Mouse (Mus musculus): ENCODE results near the gene Ccdc97.
"Not testable (repeated sequence)": the region's sequence is repeated elsewhere in the genome, so short reads cannot be mapped to it uniquely, and the experiment has no call there.

Gene Ccdc97

GRCm38 (mm10) chr7:25721776-25722175 lies 2.9 kb upstream of the Ccdc97 start:
- DNase-seq (ENCODE audit: extremely low read depth, insufficient read length, low spot score), result not testable (repeated sequence)

DNA sequence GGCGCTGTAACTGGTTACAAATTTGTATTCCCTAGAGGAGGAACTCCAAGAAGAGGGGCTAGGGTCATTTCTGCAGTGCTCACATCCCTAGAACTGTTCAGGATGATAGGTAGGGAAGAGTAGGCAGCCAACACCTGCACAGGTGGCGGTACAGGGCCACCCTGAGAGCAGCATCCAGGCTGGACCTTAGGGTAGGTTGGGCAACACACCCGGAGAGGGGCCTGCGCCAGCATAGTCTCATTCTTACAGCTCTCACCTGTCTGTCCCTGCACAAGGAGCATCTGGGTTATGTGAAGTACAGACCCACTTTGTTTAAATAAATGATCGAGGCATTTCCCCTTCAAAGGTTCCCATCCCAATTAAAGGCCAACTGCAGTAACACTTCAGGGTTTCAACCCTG lies 1.9 kb upstream of the Ccdc97 start:
- no peak for DNase-seq (ENCODE audit: extremely low read depth, insufficient read length, low spot score)

DNA sequence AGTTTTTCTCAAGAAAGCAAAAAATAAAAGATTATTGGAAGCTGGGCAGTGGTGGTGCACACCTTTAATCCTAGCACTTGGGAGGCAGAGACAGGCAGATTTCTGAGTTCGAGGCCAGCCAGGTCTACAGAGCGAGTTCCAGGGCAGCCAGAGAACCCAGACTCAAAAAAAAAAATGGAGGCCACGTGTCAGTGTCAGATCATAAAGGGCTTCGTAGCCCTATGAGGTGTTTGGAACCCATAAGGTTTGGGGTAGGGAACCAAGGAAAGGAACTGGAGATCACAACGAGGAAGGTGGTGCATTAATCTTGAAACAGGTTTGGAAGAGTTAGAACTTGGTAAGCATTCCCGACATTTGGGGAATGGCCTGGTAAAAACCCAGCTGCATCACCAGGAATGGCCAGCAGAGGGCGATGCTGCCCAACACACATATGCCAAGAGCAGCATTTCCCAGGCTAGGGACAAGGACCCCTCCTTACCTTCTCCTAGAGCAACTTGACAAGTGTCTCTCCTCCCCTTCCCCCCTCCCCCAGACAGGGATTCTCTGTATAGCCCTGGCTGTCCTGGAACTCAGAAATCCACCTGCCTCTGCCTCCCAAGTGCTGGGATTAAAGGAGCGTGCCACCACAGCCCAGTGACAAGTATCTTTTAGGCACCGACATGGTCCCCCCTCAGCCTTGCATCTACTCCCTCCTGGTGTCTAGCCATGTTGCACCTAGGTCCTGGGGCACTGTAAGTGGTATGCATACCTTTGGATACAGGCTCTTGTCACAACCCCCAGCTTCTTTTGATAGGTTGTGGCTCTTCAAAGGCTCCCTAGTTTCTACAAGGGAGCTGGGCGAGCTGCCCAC lies 1.1 kb upstream of the Ccdc97 start:
- peak; percentile 53 for DNase-seq (ENCODE audit: extremely low read depth, insufficient read length, low spot score)

- no peak for DNase-seq (ENCODE audit: extremely low read depth, insufficient read length, low spot score)
Measured at GRCm38 (mm10) chr7:25717478-25717877, 1.4 kb downstream of the Ccdc97 start.

GRCm38 (mm10) chr7:25715731-25716271 lies 3.1 kb downstream of the Ccdc97 start:
- DNase-seq (ENCODE audit: extremely low read depth, insufficient read length, low spot score), result no peak

GRCm38 (mm10) chr7:25714581-25714980 lies 4.3 kb downstream of the Ccdc97 start:
- no peak for DNase-seq (ENCODE audit: extremely low read depth, insufficient read length, low spot score)

DNA sequence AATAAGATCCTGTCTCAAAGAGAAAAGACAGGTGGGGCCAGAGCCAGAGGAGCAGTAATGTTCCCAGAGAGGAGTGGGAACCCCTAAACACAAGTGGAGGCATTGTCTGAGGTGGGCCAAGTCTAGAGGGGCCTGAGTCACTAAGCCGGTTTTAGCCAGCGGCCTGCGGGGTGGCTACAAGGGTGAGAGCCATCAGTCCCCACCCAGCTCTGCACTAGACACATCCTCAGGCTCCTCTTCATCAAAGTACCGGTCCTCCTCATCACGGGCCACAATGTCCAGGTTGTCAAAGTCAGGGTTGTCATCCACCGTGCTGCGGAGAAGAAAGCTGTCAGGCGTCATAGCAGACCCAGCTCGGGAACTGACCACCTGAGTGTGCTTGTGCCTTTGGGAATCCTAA lies 6.1 kb downstream of the Ccdc97 start:
- no peak for DNase-seq (ENCODE audit: extremely low read depth, insufficient read length, low spot score)

- peak; percentile 95 for DNase-seq (ENCODE audit: extremely low read depth, insufficient read length, low spot score)
Measured at GRCm38 (mm10) chr7:25711731-25712197, 7.1 kb downstream of the Ccdc97 start.

GRCm38 (mm10) chr7:25711165-25711564 lies 7.7 kb downstream of the Ccdc97 start:
- no peak for DNase-seq (ENCODE audit: extremely low read depth, insufficient read length, low spot score)

DNA sequence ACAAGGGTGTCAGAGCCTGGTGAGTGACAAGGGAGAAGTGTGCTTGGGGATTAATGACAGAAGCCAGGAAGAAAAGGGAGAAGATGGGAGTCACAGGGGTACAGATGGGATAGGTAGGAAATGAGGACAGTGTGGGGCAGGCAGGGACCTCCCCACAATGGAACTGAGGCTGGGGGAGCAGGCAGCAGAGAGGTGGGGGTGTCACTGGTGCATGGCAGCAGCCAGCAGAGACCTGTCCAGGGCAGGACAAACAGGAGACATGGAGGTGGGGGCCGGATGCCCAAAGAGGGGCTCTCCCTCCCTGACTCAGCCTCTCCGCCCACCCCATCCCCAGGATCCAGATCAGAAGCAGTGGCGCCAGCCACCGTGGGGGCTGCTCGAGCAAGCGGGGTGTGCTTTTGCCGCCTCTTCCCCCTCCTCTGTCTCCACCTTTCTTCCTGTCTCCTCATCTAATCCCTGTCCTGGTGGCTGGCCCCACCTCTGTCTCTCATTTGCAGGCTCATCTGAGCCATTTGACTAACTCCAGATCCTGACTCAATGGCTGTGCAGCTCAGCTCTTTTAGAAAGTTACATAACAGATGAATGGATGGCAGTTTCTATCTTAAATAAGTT lies 8.3 kb downstream of the Ccdc97 start:
- peak; percentile 53 for DNase-seq (ENCODE audit: extremely low read depth, insufficient read length, low spot score)

GRCm38 (mm10) chr7:25709961-25710360 lies 8.9 kb downstream of the Ccdc97 start:
- DNase-seq (ENCODE audit: extremely low read depth, insufficient read length, low spot score), result peak; percentile 83

DNA sequence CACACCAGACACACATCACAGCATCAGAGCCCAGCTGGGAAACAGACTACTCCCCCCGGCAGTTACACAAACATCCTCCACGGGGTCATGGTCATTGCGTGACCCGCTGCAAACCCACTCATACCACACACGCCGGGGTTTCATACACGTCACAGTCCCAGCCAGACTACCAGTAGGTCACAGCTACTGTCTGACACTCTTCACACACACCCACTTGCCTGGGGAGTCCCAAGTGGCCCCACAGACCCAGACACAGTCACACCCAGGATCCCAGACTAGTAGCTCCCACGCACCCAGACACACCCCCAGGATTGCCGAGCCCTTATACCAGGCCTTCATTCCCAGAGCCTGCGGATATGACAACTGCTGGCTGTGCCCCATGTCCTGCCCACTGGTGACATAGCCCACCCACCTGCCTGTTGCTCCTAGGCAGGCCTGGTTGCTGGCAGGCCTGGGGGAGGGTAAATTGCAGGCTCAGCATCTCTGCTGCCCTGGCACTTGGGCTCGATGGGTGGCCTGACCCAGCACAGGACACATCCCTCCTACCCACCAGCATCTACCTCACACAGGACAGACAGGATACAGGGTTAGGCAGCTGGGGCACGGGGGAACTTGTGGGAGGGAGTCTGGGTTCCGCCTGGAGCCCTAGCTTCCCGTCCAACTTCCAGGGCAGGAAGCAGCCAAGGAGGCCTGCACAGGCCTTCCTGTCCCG lies 11.2 kb downstream of the Ccdc97 start:
- no peak for DNase-seq (ENCODE audit: extremely low read depth, insufficient read length, low spot score)

DNA sequence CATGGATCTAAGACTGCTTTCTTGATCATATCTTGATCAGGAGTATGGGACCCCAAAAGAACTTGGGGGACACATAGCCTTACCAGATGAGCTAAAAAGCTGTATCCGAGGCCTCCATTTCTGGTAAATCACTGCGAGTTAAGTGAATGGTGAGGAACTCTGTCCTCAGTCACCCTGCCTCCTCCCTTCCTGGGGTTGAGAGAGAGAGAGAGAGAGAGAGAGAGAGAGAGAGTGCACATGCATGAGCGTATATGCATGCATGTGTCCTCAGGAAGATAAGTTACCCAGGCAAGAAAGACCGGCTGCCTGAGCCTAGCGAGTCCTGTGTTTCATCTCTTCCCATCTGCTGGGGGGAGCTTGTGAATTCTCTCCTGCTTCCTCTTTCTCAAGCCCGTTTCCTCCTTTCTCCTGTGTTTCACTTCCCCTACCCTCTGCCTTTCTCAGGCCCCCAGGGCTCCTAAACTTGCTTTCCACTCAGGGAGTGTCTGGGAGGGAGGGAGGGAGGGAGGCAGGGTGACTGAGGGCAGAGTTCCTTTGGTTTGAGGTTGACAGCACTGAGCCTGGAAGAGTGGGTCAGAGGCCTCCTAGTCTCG lies 12.2 kb downstream of the Ccdc97 start:
- no peak for DNase-seq (ENCODE audit: extremely low read depth, insufficient read length, low spot score)

DNA sequence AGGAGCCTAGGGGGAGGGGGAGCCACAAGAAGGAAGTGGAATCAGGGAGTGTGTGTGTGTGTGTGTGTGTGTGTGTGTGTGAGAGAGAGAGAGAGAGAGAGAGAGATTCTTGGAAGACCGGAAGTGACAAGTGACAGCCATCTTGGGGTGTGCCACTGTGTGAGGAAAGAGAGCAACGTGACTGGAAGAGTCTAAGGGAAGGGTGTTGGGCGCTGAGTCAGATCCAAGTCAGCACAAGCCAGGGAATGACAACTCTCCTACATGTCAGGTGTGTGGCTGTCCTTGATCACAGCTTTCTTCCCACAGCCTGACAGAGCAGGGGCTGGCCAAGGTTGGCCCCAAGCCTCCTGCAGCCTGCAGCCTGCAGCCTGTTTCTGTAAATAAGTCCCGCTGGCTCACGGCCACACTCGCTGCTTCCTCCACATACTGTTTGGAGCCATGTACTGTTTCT lies 13.1 kb downstream of the Ccdc97 start:
- peak; percentile 52 for DNase-seq (ENCODE audit: extremely low read depth, insufficient read length, low spot score)

DNA sequence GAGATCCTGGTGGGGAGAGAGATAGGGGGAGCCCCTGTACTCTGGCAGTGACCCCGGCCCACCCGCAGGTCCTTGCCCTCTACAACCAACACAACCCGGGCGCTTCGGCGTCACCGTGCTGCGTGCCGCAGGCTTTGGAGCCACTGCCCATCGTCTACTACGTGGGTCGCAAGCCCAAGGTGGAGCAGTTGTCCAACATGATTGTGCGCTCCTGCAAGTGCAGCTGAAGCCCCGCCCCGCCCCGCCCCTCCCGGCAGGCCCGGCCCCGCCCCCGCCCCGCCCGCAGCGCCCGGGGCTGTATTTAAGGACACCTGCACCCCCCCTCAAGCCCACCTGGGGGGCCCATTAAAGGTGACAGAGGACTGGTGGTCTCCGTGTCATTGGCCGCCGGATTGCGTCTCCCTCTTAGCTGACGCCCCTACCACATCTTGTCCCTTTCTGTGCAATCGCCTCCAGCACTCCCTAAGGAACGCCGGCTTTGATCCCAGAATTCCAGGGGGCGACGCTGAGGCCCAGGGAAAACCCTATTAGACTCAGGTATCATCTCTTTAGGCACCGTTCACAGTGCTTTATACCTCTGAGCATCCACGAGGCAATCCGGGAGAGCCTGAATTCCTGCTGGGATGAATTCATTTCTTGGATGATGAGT lies 14.0 kb downstream of the Ccdc97 start:
- no peak for DNase-seq (ENCODE audit: extremely low read depth, insufficient read length, low spot score)

- no peak for DNase-seq (ENCODE audit: extremely low read depth, insufficient read length, low spot score)
Measured at GRCm38 (mm10) chr7:25703793-25704494, 14.9 kb downstream of the Ccdc97 start.

DNA sequence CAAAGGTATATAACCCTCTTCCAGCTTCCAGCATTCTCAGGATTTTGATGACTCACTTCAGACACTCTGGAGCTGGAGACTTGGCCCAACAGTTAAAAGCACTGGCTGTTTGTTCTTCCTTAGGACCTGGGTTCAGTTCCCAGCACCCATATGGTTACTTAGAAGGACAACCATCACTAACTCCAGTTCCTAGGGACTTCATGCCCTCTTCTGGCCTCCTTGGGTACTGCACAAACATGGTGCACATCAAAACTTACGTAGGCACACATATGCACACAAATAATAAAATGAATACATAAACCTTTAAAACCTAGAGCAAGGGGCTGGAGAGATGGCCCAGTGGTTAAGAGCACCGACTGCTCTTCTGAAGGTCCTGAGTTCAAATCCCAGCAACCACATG lies 16.5 kb downstream of the Ccdc97 start:
- DNase-seq (ENCODE audit: extremely low read depth, insufficient read length, low spot score), result no peak

GRCm38 (mm10) chr7:25700732-25701131 lies 18.2 kb downstream of the Ccdc97 start:
- no peak for DNase-seq (ENCODE audit: extremely low read depth, insufficient read length, low spot score)

DNA sequence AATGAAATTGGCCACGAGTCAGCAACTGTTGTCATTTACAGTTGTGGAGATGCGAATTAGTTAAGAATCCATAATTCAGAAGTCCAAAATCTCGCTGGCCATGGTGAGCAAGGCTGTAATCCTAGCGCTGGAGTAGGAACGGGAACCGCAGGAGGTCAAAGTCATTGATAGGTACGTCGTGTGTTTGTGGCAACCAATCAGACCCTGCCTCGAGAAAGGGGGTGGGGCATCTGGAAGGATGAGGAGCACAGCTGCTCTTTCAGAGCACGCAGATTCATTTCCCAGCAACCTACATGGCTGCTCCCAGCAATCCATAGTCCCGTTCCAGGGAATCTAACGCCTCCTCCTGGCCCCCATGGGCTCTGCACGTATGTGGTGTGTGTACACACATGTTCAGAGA lies 19.0 kb downstream of the Ccdc97 start:
- no peak for DNase-seq (ENCODE audit: extremely low read depth, insufficient read length, low spot score)

GRCm38 (mm10) chr7:25694104-25694503 lies 24.8 kb downstream of the Ccdc97 start:
- no peak for DNase-seq (ENCODE audit: extremely low read depth, insufficient read length, low spot score)
